Mouse (Mus musculus) Muller cell, postnatal 12 days (primary cell): ENCODE measurements around the gene Vmn1r11.

Experiments used
- DNase-seq: peaks from one replicate; pipeline ENCODE4 v3.0.0-alpha.2; 2015; ENCODE audit errors: inconsistent ontology term

The Vmn1r11 gene

GRCm38 (mm10) chr6:57133155-57133554, at the start of gene Vmn1r11:
Gene Vmn1r11 (plus strand): TSS chr6:57133455.
- DNase-seq, result no peak

- DNase-seq, result no peak
Observed at GRCm38 (mm10) chr6:57106358-57106757, 26.9 kb upstream of the Vmn1r11 start.

GRCm38 (mm10) chr6:57109154-57109553, 24.1 kb upstream of the Vmn1r11 start, which contains the start of gene Vmn1r10:
Gene Vmn1r10 (plus strand): TSS chr6:57109454.
- no peak for DNase-seq

- no peak for DNase-seq
Observed at GRCm38 (mm10) chr6:57156619-57157018, 23.4 kb downstream of the Vmn1r11 start, which contains the start of gene Vmn1r12. Gene Vmn1r12 (plus strand): TSS chr6:57156919.
